26 mouse cellular contexts compared by ENCODE assay signal in the genomic region with DNA sequence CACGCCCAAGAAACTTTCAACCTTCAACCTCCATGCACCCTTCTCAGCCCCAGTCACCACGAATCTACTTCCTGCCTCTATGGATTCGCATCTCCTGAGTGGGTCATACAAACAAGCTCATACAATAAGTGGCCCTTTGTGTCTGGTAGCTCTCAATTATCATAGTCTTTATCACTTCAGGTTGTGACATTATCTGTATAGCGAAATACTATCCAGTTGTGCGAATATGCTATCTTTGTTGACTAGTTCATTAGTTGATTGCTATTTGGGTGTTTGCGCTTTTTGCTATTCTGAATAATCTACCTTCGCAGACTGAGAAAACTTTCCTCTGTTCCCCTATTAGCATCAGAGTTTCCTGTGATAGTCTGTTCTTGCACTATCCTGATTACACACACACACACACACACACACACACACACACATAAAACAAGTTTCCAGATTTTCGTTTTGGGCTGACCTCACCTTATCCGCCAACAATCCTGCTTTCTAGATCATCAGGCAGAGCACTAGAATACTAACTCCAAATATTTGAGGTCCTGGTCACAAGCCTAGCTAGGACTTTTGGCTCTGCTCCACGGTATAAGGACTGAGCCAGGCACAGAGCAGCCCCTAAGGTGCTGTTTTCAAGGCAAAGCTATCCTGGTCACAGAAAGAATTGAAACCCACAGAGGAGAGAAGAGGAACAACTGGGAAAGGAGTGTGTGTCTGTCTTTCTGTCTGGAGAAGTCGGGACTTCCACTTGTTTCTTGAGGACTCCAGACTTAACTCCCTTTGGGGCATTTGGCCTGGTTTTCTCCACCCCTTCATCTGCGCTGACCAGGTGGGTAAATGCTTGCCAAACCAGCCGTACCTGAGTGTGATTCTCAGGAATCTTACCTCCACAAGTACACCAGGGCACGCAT. TPM values are rescaled to one million over a fixed set of nuclear protein-coding genes. Genes with fewer than 3 reads are reported as not detected.
DNase-seq lines count a peak whose midpoint lies in the region; ATAC-seq and TF ChIP-seq lines count a peak whose summit lies in the region.
"Had no signal": no experiment of that assay in that cellular context is flagged by ENCODE, and none has a peak within 500 bp of the region (broad histone marks: within the 10 kb centered on the region; RNA-seq: fewer than 3 reads in every experiment).

No protein-coding gene starts in this region.

- H3K4me1 ChIP-seq in forebrain, embryonic 11.5 days (replicated peaks; ENCODE audit: control insufficient read depth, insufficient read depth, low read length) = peaks cover 4% of the 10 kb centered on the region; the same call in 1 of the 2 replicates
- H3K4me1 ChIP-seq in forebrain, embryonic 10.5 days = peaks cover 22% of the 10 kb centered on the region
- peaks cover 11% of the 10 kb centered on the region for H3K4me1 ChIP-seq in liver, postnatal 0 days (ENCODE audit: insufficient read depth)
- H3K4me1 ChIP-seq in liver, embryonic 11.5 days (replicated peaks; ENCODE audit: control insufficient read depth, insufficient read depth, low read length) = peaks cover 7% of the 10 kb centered on the region; the same call in 1 of the 2 replicates
- H3K4me1 ChIP-seq in heart, embryonic 12.5 days (replicated peaks) = peaks cover 15% of the 10 kb centered on the region; the same call in 1 of the 2 replicates
- H3K4me1 ChIP-seq in limb, embryonic 11.5 days (ENCODE audit: control insufficient read depth, insufficient read depth, low read length) = no peaks in the 10 kb centered on the region

- H3K9ac ChIP-seq in forebrain, embryonic 11.5 days (ENCODE audit: low read length) = no peak overlapping the region
- H3K9ac ChIP-seq in liver, postnatal 0 days (replicated peaks) = no peak overlapping the region
- H3K9ac ChIP-seq in liver, embryonic 11.5 days (ENCODE audit: low read depth, low read length) = no peak overlapping the region
- H3K9ac ChIP-seq in heart, embryonic 12.5 days = peak overlapping the region; percentile 95
- no peak overlapping the region for H3K9ac ChIP-seq in limb, embryonic 11.5 days (ENCODE audit: low read length)
- H3K9ac ChIP-seq: forebrain, embryonic 15.5 days; hindbrain, embryonic 13.5 days; liver, embryonic 14.5 days; neural tube, embryonic 12.5 days had no signal

- no peak overlapping the region for H3K27ac ChIP-seq in forebrain, embryonic 11.5 days (ENCODE audit: low read depth, low read length)
- H3K27ac ChIP-seq in forebrain, embryonic 10.5 days = no peak overlapping the region
- no peak overlapping the region for H3K27ac ChIP-seq in liver, postnatal 0 days (ENCODE audit: low read depth)
- no peak overlapping the region for H3K27ac ChIP-seq in liver, embryonic 11.5 days (ENCODE audit: low read depth, low read length)
- peak overlapping the region; percentile 93 for H3K27ac ChIP-seq in heart, embryonic 12.5 days (ENCODE audit: poor library complexity, severe bottlenecking)
- no peak overlapping the region for H3K27ac ChIP-seq in limb, embryonic 11.5 days (replicated peaks; ENCODE audit: low read depth, low read length)
- no peak overlapping the region for H3K27ac ChIP-seq in left cerebral cortex, adult 2 months
- H3K27ac ChIP-seq: forebrain, embryonic 15.5 days; hindbrain, embryonic 13.5 days; liver, embryonic 14.5 days; neural tube, embryonic 12.5 days had no signal

- H3K4me2 ChIP-seq in forebrain, embryonic 11.5 days (ENCODE audit: low read depth, low read length, severe bottlenecking) = no peak overlapping the region
- H3K4me2 ChIP-seq in liver, postnatal 0 days (ENCODE audit: low read depth, low read length) = no peak overlapping the region
- no peak overlapping the region for H3K4me2 ChIP-seq in liver, embryonic 11.5 days
- H3K4me2 ChIP-seq in heart, embryonic 12.5 days = peak overlapping the region; percentile 82
- no peak overlapping the region for H3K4me2 ChIP-seq in limb, embryonic 11.5 days (ENCODE audit: low read depth, severe bottlenecking)
- H3K4me2 ChIP-seq: forebrain, embryonic 15.5 days; hindbrain, embryonic 13.5 days had no signal

- no peaks in the 10 kb centered on the region for H3K36me3 ChIP-seq in forebrain, embryonic 11.5 days (ENCODE audit: control insufficient read depth, insufficient read depth, low read length)
- H3K36me3 ChIP-seq in forebrain, embryonic 10.5 days (replicated peaks) = no peaks in the 10 kb centered on the region
- H3K36me3 ChIP-seq in liver, postnatal 0 days (replicated peaks; ENCODE audit: insufficient read depth, low read length) = no peaks in the 10 kb centered on the region
- H3K36me3 ChIP-seq in liver, embryonic 11.5 days (ENCODE audit: control insufficient read depth, insufficient read depth, low read length) = no peaks in the 10 kb centered on the region
- no peaks in the 10 kb centered on the region for H3K36me3 ChIP-seq in heart, embryonic 12.5 days
- H3K36me3 ChIP-seq in limb, embryonic 11.5 days (ENCODE audit: control insufficient read depth, insufficient read depth, low read length) = no peaks in the 10 kb centered on the region
- H3K36me3 ChIP-seq: forebrain, embryonic 15.5 days; hindbrain, embryonic 13.5 days; neural tube, embryonic 12.5 days had no signal

- H3K4me3 ChIP-seq in forebrain, embryonic 11.5 days (ENCODE audit: low read depth, low read length) = no peak overlapping the region
- no peak overlapping the region for H3K4me3 ChIP-seq in forebrain, embryonic 10.5 days
- no peak overlapping the region for H3K4me3 ChIP-seq in liver, postnatal 0 days (ENCODE audit: low read depth, low read length)
- no peak overlapping the region for H3K4me3 ChIP-seq in liver, embryonic 11.5 days (ENCODE audit: low read depth, low read length)
- peak overlapping the region; percentile 77 for H3K4me3 ChIP-seq in heart, embryonic 12.5 days
- no peak overlapping the region for H3K4me3 ChIP-seq in limb, embryonic 11.5 days (ENCODE audit: low read depth, low read length)
- no peak overlapping the region for H3K4me3 ChIP-seq in left cerebral cortex, adult 2 months
- H3K4me3 ChIP-seq: forebrain, embryonic 15.5 days; hindbrain, embryonic 13.5 days had no signal

- TF ChIP-seq EP300 in liver, postnatal 0 days (IDR thresholded peaks at IDR 0.05; ENCODE audit: low read depth) = no peak

- intact Hi-C loops in left cerebral cortex, adult 2 months (cut with DNase I) = no loop called here

- peaks cover 86% of the 10 kb centered on the region for H3K27me3 ChIP-seq in forebrain, embryonic 11.5 days (ENCODE audit: control insufficient read depth, insufficient read depth, low read length)
- H3K27me3 ChIP-seq in forebrain, embryonic 10.5 days (ENCODE audit: poor library complexity, severe bottlenecking) = peaks cover 98% of the 10 kb centered on the region
- H3K27me3 ChIP-seq in liver, postnatal 0 days (ENCODE audit: insufficient read depth, low read length) = peaks cover 93% of the 10 kb centered on the region
- H3K27me3 ChIP-seq in liver, embryonic 11.5 days (replicated peaks; ENCODE audit: control insufficient read depth, insufficient read depth, low read length) = peaks cover 93% of the 10 kb centered on the region
- H3K27me3 ChIP-seq in heart, embryonic 12.5 days (replicated peaks) = peaks cover 40% of the 10 kb centered on the region
- H3K27me3 ChIP-seq in limb, embryonic 11.5 days (ENCODE audit: control insufficient read depth, insufficient read depth, low read length) = peaks cover 89% of the 10 kb centered on the region

- no peak for TF ChIP-seq CTCF in liver, postnatal 0 days (IDR thresholded peaks at IDR 0.05; ENCODE audit: low read depth)
- no peak for TF ChIP-seq CTCF in left cerebral cortex, adult 2 months (IDR thresholded peaks at IDR 0.05)

- 4% methylated on average over 14 of the region's 14 CpGs for WGBS in forebrain, embryonic 11.5 days
- WGBS in forebrain, embryonic 10.5 days = 4% methylated on average over 14 of the region's 14 CpGs
- 7% methylated on average over 14 of the region's 14 CpGs for WGBS in liver, postnatal 0 days (ENCODE audit: insufficient replicate concordance)
- whole genome bisulfite sequencing in liver, embryonic 11.5 days = 7% methylated on average over 14 of the region's 14 CpGs
- WGBS in heart, embryonic 12.5 days = 8% methylated on average over 14 of the region's 14 CpGs
- 3% methylated on average over 14 of the region's 14 CpGs for WGBS in limb, embryonic 11.5 days

- no peaks in the 10 kb centered on the region for H3K9me3 ChIP-seq in forebrain, embryonic 11.5 days (ENCODE audit: control insufficient read depth, low read length)
- H3K9me3 ChIP-seq in forebrain, embryonic 10.5 days = no peaks in the 10 kb centered on the region
- no peaks in the 10 kb centered on the region for H3K9me3 ChIP-seq in liver, postnatal 0 days (ENCODE audit: low read length)
- H3K9me3 ChIP-seq in liver, embryonic 11.5 days (ENCODE audit: control insufficient read depth, low read length) = no peaks in the 10 kb centered on the region
- H3K9me3 ChIP-seq in heart, embryonic 12.5 days (replicated peaks) = no peaks in the 10 kb centered on the region
- no peaks in the 10 kb centered on the region for H3K9me3 ChIP-seq in limb, embryonic 11.5 days (ENCODE audit: control insufficient read depth, low read length)
- H3K9me3 ChIP-seq: forebrain, embryonic 15.5 days; hindbrain, embryonic 13.5 days; neural tube, embryonic 12.5 days had no signal

- ATAC-seq in forebrain, embryonic 11.5 days (replicated peaks; ENCODE audit: low FRiP score) = no peak
- ATAC-seq in liver, postnatal 0 days = no peak
- ATAC-seq in liver, embryonic 11.5 days (replicated peaks; ENCODE audit: low FRiP score) = no peak
- no peak for ATAC-seq in heart, embryonic 12.5 days (ENCODE audit: insufficient number of reproducible peaks, low FRiP score)
- no peak for ATAC-seq in limb, embryonic 11.5 days (ENCODE audit: insufficient number of reproducible peaks, low FRiP score, low TSS enrichment, low read depth)
- ATAC-seq: forebrain, embryonic 15.5 days; intestine, embryonic 16.5 days; lung, postnatal 0 days had no signal

- DNase-seq in forebrain, embryonic 11.5 days (ENCODE audit: low spot score) = peak; percentile 48
- no peak for DNase-seq in forebrain, embryonic 10.5 days (ENCODE audit: extremely low spot score, low spot score)
- DNase-seq in liver, postnatal 0 days = peak; percentile 12
- DNase-seq in liver, embryonic 11.5 days (ENCODE audit: low spot score) = no peak
- DNase-seq in limb, embryonic 11.5 days (ENCODE audit: low spot score) = peak; percentile 44
- DNase-seq in left cerebral cortex, adult 2 months (ENCODE audit: extremely low spot score in 1 of 2, low spot score in 2 of 2) = no peak
- no peak for DNase-seq in testis, postnatal 14 days (ENCODE audit: low spot score)
- DNase-seq: cerebellum, adult 9-10 months; right cerebral cortex, postnatal 4 days; thymus, adult 2 months had no signal

RNA-seq across cellular contexts. Expression of gene Nkx2-5, which starts 0.6 kb away (rescaled TPM):
- polyA plus RNA-seq in forebrain, embryonic 11.5 days (2014; fragmentation: Nextera tagmentation; extraction: Ambion mirVana) = not detected in 2 replicates
- polyA plus RNA-seq in forebrain, embryonic 10.5 days (2016; fragmentation: Nextera tagmentation; extraction: Ambion mirVana) = not detected in 2 replicates
- not detected in 2 replicates for polyA plus RNA-seq in liver, postnatal 0 days (2015; fragmentation: Nextera tagmentation; extraction: Ambion mirVana)
- 1.0 and 2.1 TPM in 2 replicates for polyA plus RNA-seq in liver, embryonic 11.5 days (2014; fragmentation: Nextera tagmentation; extraction: Ambion mirVana)
- 200 and 212 TPM in 2 replicates for polyA plus RNA-seq in heart, embryonic 12.5 days (2016; fragmentation: Nextera tagmentation; extraction: Ambion mirVana)
- polyA plus RNA-seq in limb, embryonic 11.5 days (2014; fragmentation: Nextera tagmentation; extraction: Ambion mirVana) = 0.16 TPM in 1 of 2 replicates, not detected in the other
- total RNA-seq in left cerebral cortex, adult 2 months (2021) = not detected
- total RNA-seq: adrenal gland, adult 18-20 months; gastrocnemius, adult 18-20 months; layer of hippocampus, postnatal 25 days; left cerebral cortex, postnatal 36 days; megakaryocyte progenitor cell, adult 5-6 weeks; midbrain, postnatal 0 days had no signal
- polyA plus RNA-seq: cortical plate, adult 2 months; forebrain, embryonic 15.5 days; gonadal fat pad, adult 2 months; kidney, embryonic 16.5 days; liver, embryonic 14.5 days; midbrain, postnatal 0 days; neural tube, embryonic 12.5 days had no signal

Comparison
In these comparisons a context has a peak if more than half of its experiments do, and no peak if none do; other contexts are left out.
1. DNase-seq: peak in forebrain, embryonic 11.5 days (single experiment), liver, postnatal 0 days (single experiment) and limb, embryonic 11.5 days (single experiment); none in forebrain, embryonic 10.5 days (single experiment), liver, embryonic 11.5 days (single experiment), left cerebral cortex, adult 2 months (0 of 2) and testis, postnatal 14 days (single experiment).
2. RNA of gene Nkx2-5, which starts 0.6 kb away (polyA plus RNA-seq): 200 to 212 TPM in heart, embryonic 12.5 days; 1.0 to 2.1 TPM in liver, embryonic 11.5 days, not detected in forebrain, embryonic 11.5 days, not detected in forebrain, embryonic 10.5 days, not detected in liver, postnatal 0 days and 0.16 TPM in limb, embryonic 11.5 days; every median in the first group is over 10 times any median in the second.